Mouse (Mus musculus) olfactory bulb, adult 2 months (tissue): ENCODE results near the gene Thtpa.

Experiments used
- CTCF ChIP-seq: fragments of 200-500 bp; IDR thresholded peaks from 2 replicates; pipeline ENCODE4 v1.5.1; 2012; ENCODE audit warnings: low read depth, mild to moderate bottlenecking, low read length, moderate library complexity; ENCODE audit not compliant: insufficient read depth
- POLR2A ChIP-seq: fragments of 200-500 bp; IDR thresholded peaks from 2 replicates; pipeline ENCODE4 v1.6.1; 2012; ENCODE audit warnings: mild to moderate bottlenecking, low read depth, low read length, moderate library complexity; ENCODE audit not compliant: insufficient read depth

DNA sequence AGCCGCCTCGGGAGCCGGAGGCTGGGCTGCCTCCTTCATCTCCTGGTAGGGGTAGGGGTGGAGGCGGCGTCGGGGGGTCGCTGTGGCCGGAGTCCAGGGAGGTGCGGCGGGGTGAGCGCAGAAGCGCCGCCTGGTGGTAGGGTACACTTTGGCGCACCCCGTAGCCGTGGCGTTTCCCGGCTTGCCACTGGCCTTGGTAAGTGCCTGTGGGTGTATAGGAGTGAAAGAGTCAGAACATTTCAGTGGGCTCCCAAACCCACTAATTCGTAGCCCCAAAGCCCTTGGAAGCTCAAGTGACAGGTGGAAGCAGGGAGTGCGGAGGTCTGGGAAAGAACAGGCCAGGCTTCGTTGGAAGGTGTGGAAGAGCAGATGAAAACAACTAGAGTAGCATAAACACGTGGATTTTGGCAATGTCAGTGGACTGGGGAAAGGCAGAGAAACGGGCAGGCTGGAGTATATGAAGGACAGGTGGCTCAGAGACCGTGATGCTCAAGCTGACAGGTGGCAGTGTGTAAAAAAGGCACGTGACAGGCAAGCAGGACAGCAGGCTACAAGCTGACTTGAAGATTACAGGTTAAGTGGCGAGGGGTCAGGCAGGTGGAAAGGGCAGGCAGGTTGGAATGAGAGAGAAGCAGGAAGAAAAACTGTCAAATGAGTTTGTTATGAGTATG, 19.5 kb downstream of the Thtpa start:
- TF ChIP-seq CTCF (peak; percentile 70; the same call in 1 of the 2 replicates), POLR2A (no peak)
